Mouse (Mus musculus) ES-E14 (cell line): ENCODE results near the gene Asb5.

Experiments used
- CHD2 ChIP-seq: IDR thresholded peaks from 2 replicates; pipeline ENCODE4 v1.6.1; 2014; ENCODE audit warnings: mild to moderate bottlenecking, low read depth, low read length, inconsistent platforms
- HCFC1 ChIP-seq: IDR thresholded peaks from 2 replicates; pipeline ENCODE4 v1.6.1; 2012; ENCODE audit warnings: low read length, inconsistent platforms, borderline replicate concordance; ENCODE audit not compliant: insufficient read depth
- MAFK ChIP-seq: IDR thresholded peaks from 2 replicates; pipeline ENCODE4 v1.6.1; 2014; ENCODE audit warnings: mild to moderate bottlenecking, low read depth, low read length, inconsistent platforms; ENCODE audit not compliant: insufficient read depth
- ZC3H11A ChIP-seq: IDR thresholded peaks from 2 replicates; pipeline ENCODE4 v1.6.1; 2012; ENCODE audit warnings: low read depth, mild to moderate bottlenecking, inconsistent platforms, low read length, borderline replicate concordance
- ZNF384 ChIP-seq: IDR thresholded peaks from 2 replicates; pipeline ENCODE4 v1.6.1; 2012; ENCODE audit warnings: low read depth, low read length, inconsistent platforms

DNA sequence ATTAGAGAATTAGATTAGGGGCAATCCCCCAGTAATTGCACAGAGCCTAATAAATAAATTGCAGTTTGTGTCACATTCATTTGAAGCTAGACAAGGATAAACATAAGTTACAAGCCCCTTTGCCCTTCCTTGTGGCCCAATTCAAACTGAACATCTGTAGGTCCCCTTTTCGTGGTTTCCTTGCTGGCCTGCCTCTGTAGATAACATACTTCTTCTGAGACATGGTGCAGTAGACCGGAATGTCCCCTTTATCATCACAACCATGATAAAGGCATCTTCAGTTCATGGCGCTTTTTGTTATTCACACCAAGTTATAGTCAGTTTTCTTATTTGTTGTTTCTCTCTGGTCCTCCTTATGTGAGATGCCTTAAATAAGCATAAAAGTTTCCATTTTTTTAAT, 17.6 kb upstream of the Asb5 start:
- TF ChIP-seq CHD2 (no peak), MAFK (no peak), ZNF384 (no peak), HCFC1 (no peak), ZC3H11A (no peak)
